Mouse (Mus musculus): ENCODE data around the gene 4921504E06Rik.

Gene 4921504E06Rik

GRCm38 (mm10) chr2:19505744-19506143, 48.0 kb downstream of the 4921504E06Rik start:
- in situ Hi-C loops (cut with MboI) = no loop called here

GRCm38 (mm10) chr2:19490262-19490661, 63.5 kb downstream of the 4921504E06Rik start:
- in situ Hi-C loops (cut with MboI) = no loop called here

GRCm38 (mm10) chr2:19461940-19462339, 91.8 kb downstream of the 4921504E06Rik start:
- in situ Hi-C loops (cut with MboI) = no loop called here

- in situ Hi-C loops (cut with MboI) = no loop called here
These were observed 94.9 kb downstream of the 4921504E06Rik start for GRCm38 (mm10) chr2:19458785-19459184.

- in situ Hi-C loops (cut with MboI) = no loop called here
These were observed 97.7 kb downstream of the 4921504E06Rik start for GRCm38 (mm10) chr2:19455857-19456482.

- in situ Hi-C loops (cut with MboI) = no loop called here
These were observed 98.5 kb downstream of the 4921504E06Rik start for GRCm38 (mm10) chr2:19455228-19455627.

- in situ Hi-C loops (cut with MboI) = no loop called here
These were observed 101.1 kb downstream of the 4921504E06Rik start for GRCm38 (mm10) chr2:19452531-19453055.

- in situ Hi-C loops (cut with MboI) = no loop called here
These were observed 104.4 kb downstream of the 4921504E06Rik start for GRCm38 (mm10) chr2:19449308-19449707.

GRCm38 (mm10) chr2:19448042-19448700, 105.5 kb downstream of the 4921504E06Rik start:
- in situ Hi-C loops (cut with MboI) = no loop called here

GRCm38 (mm10) chr2:19446746-19447145, 107.0 kb downstream of the 4921504E06Rik start:
- in situ Hi-C loops (cut with MboI) = no loop called here

GRCm38 (mm10) chr2:19445871-19446501, 107.7 kb downstream of the 4921504E06Rik start:
- in situ Hi-C loops (cut with MboI) = no loop called here

GRCm38 (mm10) chr2:19444931-19445831, 108.5 kb downstream of the 4921504E06Rik start, which contains the start of gene Ptf1a:
TSS of gene Ptf1a (plus strand) at chr2:19445663.
- in situ Hi-C loops (cut with MboI) = no loop called here

GRCm38 (mm10) chr2:19444346-19444745, 109.4 kb downstream of the 4921504E06Rik start:
- in situ Hi-C loops (cut with MboI) = no loop called here

- in situ Hi-C loops (cut with MboI) = no loop called here
These were observed 121.9 kb downstream of the 4921504E06Rik start for GRCm38 (mm10) chr2:19431614-19432323.

- in situ Hi-C loops (cut with MboI) = no loop called here
These were observed 122.5 kb downstream of the 4921504E06Rik start for GRCm38 (mm10) chr2:19431186-19431585.

GRCm38 (mm10) chr2:19430746-19431145, 123.0 kb downstream of the 4921504E06Rik start:
- in situ Hi-C loops (cut with MboI) = no loop called here

GRCm38 (mm10) chr2:19429691-19430690, 123.7 kb downstream of the 4921504E06Rik start:
- in situ Hi-C loops (cut with MboI) = no loop called here

- in situ Hi-C loops (cut with MboI) = no loop called here
These were observed 124.7 kb downstream of the 4921504E06Rik start for GRCm38 (mm10) chr2:19429031-19429430.

GRCm38 (mm10) chr2:19423086-19423485, 130.6 kb downstream of the 4921504E06Rik start:
- in situ Hi-C loops (cut with MboI) = no loop called here

GRCm38 (mm10) chr2:19422226-19422625, 131.5 kb downstream of the 4921504E06Rik start:
- in situ Hi-C loops (cut with MboI) = no loop called here

All from mature B cell (primary cell).